In the genomic region with DNA sequence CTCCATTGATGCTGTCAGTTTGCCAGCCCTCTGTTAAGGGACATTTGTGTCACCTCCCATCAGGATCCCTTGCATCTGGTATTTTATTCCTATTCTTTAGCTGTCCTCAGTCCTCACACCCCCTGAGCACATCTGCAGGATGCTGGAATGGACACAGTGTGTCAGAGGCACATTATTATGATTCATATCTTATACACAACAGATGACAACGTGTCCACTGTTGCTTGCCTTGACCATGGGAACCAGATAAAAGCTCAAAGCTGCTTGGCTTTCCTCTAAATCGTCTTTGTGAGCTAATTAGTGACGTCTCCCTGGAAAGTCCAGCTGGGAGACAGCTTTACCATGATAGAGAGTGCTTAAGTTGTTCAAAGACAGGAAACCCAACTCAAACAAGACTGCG, we compare ENCODE assay signal across 15 mouse cellular contexts.
DNase-seq lines count a peak whose midpoint lies in the region; ATAC-seq and TF ChIP-seq lines count a peak whose summit lies in the region.
"Had no signal": no experiment of that assay in that cellular context is flagged by ENCODE, and none has a peak within 500 bp of the region (broad histone marks: within the 10 kb centered on the region; RNA-seq: fewer than 3 reads in every experiment).

No protein-coding gene starts in this region.

- WGBS in embryonic facial prominence, embryonic 13.5 days = 33% methylated on average over 4 of the region's 4 CpGs
- 52% methylated on average over 4 of the region's 4 CpGs for WGBS in embryonic facial prominence, embryonic 10.5 days
- WGBS in kidney, embryonic 15.5 days = 36% methylated on average over 4 of the region's 4 CpGs
- 28% methylated on average over 4 of the region's 4 CpGs for WGBS in lung, postnatal 0 days

- no peaks in the 10 kb centered on the region for H3K9me3 ChIP-seq in embryonic facial prominence, embryonic 13.5 days
- no peaks in the 10 kb centered on the region for H3K9me3 ChIP-seq in embryonic facial prominence, embryonic 10.5 days
- no peaks in the 10 kb centered on the region for H3K9me3 ChIP-seq in kidney, embryonic 15.5 days (replicated peaks)
- H3K9me3 ChIP-seq in lung, postnatal 0 days (ENCODE audit: low read length) = no peaks in the 10 kb centered on the region
- H3K9me3 ChIP-seq: limb, embryonic 10.5 days; liver, embryonic 13.5 days; megakaryocyte, embryonic 14.5 days; neural tube, embryonic 13.5 days had no signal

- TF ChIP-seq EP300 in lung, postnatal 0 days (IDR thresholded peaks at IDR 0.05) = peak; percentile 49

- no peak overlapping the region for H3K4me2 ChIP-seq in embryonic facial prominence, embryonic 13.5 days
- no peak overlapping the region for H3K4me2 ChIP-seq in kidney, embryonic 15.5 days
- no peak overlapping the region for H3K4me2 ChIP-seq in lung, postnatal 0 days (replicated peaks; ENCODE audit: low read depth, low read length)
- H3K4me2 ChIP-seq: hindbrain, embryonic 14.5 days; liver, embryonic 13.5 days; neural tube, embryonic 13.5 days had no signal

- no peak for ATAC-seq in embryonic facial prominence, embryonic 13.5 days (ENCODE audit: insufficient number of reproducible peaks, insufficient read depth, low FRiP score, low TSS enrichment, low read depth)
- ATAC-seq in kidney, embryonic 15.5 days (replicated peaks; ENCODE audit: low FRiP score) = peak; percentile 56
- ATAC-seq in lung, postnatal 0 days = peak; percentile 93

- H3K4me3 ChIP-seq in embryonic facial prominence, embryonic 13.5 days = no peak overlapping the region
- H3K4me3 ChIP-seq in embryonic facial prominence, embryonic 10.5 days = no peak overlapping the region
- no peak overlapping the region for H3K4me3 ChIP-seq in kidney, embryonic 15.5 days (replicated peaks)
- no peak overlapping the region for H3K4me3 ChIP-seq in lung, postnatal 0 days (ENCODE audit: low read depth, low read length)
- H3K4me3 ChIP-seq: limb, embryonic 10.5 days; liver, embryonic 13.5 days; megakaryocyte, embryonic 14.5 days; neural tube, embryonic 13.5 days had no signal

- no peaks in the 10 kb centered on the region for H3K36me3 ChIP-seq in embryonic facial prominence, embryonic 13.5 days
- no peaks in the 10 kb centered on the region for H3K36me3 ChIP-seq in embryonic facial prominence, embryonic 10.5 days (replicated peaks)
- H3K36me3 ChIP-seq in kidney, embryonic 15.5 days = no peaks in the 10 kb centered on the region
- H3K36me3 ChIP-seq in lung, postnatal 0 days (ENCODE audit: insufficient read depth, low read length) = no peaks in the 10 kb centered on the region
- H3K36me3 ChIP-seq: limb, embryonic 10.5 days; liver, embryonic 13.5 days; neural tube, embryonic 13.5 days had no signal

- peaks cover 19% of the 10 kb centered on the region for H3K4me1 ChIP-seq in embryonic facial prominence, embryonic 13.5 days
- peaks cover 3% of the 10 kb centered on the region; the same call in 1 of the 2 replicates for H3K4me1 ChIP-seq in embryonic facial prominence, embryonic 10.5 days
- H3K4me1 ChIP-seq in kidney, embryonic 15.5 days = 0 out of 2 replicates have a peak, but pooled peaks cover 2% of the 10 kb centered on the region
- H3K4me1 ChIP-seq in lung, postnatal 0 days (ENCODE audit: insufficient read depth, low read depth, low read length) = no peaks in the 10 kb centered on the region
- H3K4me1 ChIP-seq: liver, embryonic 13.5 days; neural tube, embryonic 13.5 days had no signal

- DNase-seq in embryonic facial prominence, embryonic 10.5 days (ENCODE audit: low spot score) = no peak
- DNase-seq in kidney, adult 8-10 months = no peak
- peak; percentile 82 for DNase-seq in lung, postnatal 0 days (ENCODE audit: low spot score)
- no peak for DNase-seq in lung, postnatal 14 days
- peak; percentile 26 to 43 for DNase-seq in lung, postnatal 4 days
- DNase-seq in right cerebral cortex, postnatal 4 days = no peak
- DNase-seq: adrenal gland, adult 8-10 months; cerebellum, adult 18-20 months; liver, embryonic 13.5 days had no signal

- no peaks in the 10 kb centered on the region for H3K27me3 ChIP-seq in embryonic facial prominence, embryonic 13.5 days
- H3K27me3 ChIP-seq in embryonic facial prominence, embryonic 10.5 days (replicated peaks; ENCODE audit: low read depth, poor library complexity, severe bottlenecking) = no peaks in the 10 kb centered on the region
- no peaks in the 10 kb centered on the region for H3K27me3 ChIP-seq in kidney, embryonic 15.5 days
- no peaks in the 10 kb centered on the region for H3K27me3 ChIP-seq in lung, postnatal 0 days (replicated peaks; ENCODE audit: insufficient read depth, low read length)
- H3K27me3 ChIP-seq: liver, embryonic 13.5 days; megakaryocyte, embryonic 14.5 days; neural tube, embryonic 13.5 days had no signal

- H3K9ac ChIP-seq in embryonic facial prominence, embryonic 13.5 days = no peak overlapping the region
- H3K9ac ChIP-seq in kidney, embryonic 15.5 days = no peak overlapping the region
- no peak overlapping the region for H3K9ac ChIP-seq in lung, postnatal 0 days (replicated peaks; ENCODE audit: low read depth)
- H3K9ac ChIP-seq: hindbrain, embryonic 14.5 days; liver, embryonic 13.5 days; neural tube, embryonic 13.5 days had no signal

- TF ChIP-seq CTCF in lung, postnatal 0 days (IDR thresholded peaks at IDR 0.05) = no peak

- 0 out of 2 replicates have a peak overlapping the region, but pooled peaks have one; percentile 22 for H3K27ac ChIP-seq in embryonic facial prominence, embryonic 13.5 days
- no peak overlapping the region for H3K27ac ChIP-seq in embryonic facial prominence, embryonic 10.5 days (replicated peaks)
- H3K27ac ChIP-seq in kidney, embryonic 15.5 days = no peak overlapping the region
- H3K27ac ChIP-seq in lung, postnatal 0 days (ENCODE audit: low read length) = no peak overlapping the region
- H3K27ac ChIP-seq: hindbrain, embryonic 14.5 days; limb, embryonic 10.5 days; liver, embryonic 13.5 days; neural tube, embryonic 13.5 days had no signal

Comparison
In these comparisons a context has a peak if more than half of its experiments do, and no peak if none do; other contexts are left out.
1. DNase-seq: peak in lung, postnatal 0 days (single experiment) and lung, postnatal 4 days (2 of 2); none in embryonic facial prominence, embryonic 10.5 days (single experiment), kidney, adult 8-10 months (0 of 2), lung, postnatal 14 days (single experiment) and right cerebral cortex, postnatal 4 days (single experiment).